ENCODE assay signal across 8 mouse cellular contexts in the genomic region with DNA sequence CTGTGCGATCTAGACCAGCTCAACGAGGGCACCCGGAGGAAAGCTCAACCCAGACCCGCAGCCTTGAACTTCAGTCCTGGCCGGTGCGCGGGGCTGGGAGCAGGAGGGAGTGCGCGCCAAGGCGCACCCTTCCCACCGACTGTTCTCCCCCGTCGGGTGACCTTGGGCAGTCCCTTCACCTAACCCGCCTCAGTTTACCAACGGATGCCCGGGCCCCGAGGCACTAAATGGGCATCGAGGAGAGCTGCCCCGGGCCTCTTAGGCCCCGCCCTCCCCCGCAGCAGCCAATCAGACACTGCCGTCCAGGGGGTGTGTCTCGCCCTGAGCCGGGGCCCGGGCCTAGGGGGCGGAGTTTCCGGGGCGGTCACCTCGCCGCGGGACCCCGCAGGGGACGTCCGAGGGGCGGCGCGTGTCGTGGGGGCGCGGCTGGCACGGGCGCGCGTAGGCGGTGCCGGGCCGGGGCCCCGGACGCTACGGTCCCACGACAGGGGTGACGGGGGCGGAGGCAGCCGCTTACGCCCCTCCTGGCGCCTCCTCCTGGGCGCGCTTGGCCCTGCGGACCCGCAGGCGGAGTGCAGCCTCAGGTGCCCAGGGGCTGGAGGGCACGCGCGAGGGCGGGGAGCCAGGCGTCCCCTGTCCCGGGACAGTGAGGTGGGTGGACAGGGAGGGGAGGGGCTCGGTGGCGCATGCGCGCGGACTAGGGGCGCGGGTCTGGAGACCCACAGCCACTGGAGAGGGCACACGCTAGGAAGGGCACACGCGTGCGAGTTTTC. TPM values are rescaled to one million over a fixed set of nuclear protein-coding genes. Genes with fewer than 3 reads are reported as not detected.
A peak's percentile ranks its signal among the peaks of the same experiment; 100 is the strongest.
DNase-seq lines count a peak whose midpoint lies in the region; ATAC-seq and TF ChIP-seq lines count a peak whose summit lies in the region.

No protein-coding gene starts in this region.

- WGBS in embryonic facial prominence, embryonic 10.5 days = 1% methylated on average over 78 of the region's 78 CpGs
- under 1% methylated on average over 69 of the region's 78 CpGs for WGBS in intestine, postnatal 0 days
- under 1% methylated on average over 78 of the region's 78 CpGs for WGBS in limb, embryonic 10.5 days
- WGBS in midbrain, embryonic 12.5 days = under 1% methylated on average over 71 of the region's 78 CpGs
- under 1% methylated on average over 73 of the region's 78 CpGs for WGBS in small intestine, adult 2 months

- peak overlapping the region; percentile 83 for H3K4me3 ChIP-seq in embryonic facial prominence, embryonic 10.5 days
- peak overlapping the region; percentile 70 for H3K4me3 ChIP-seq in intestine, postnatal 0 days (ENCODE audit: low read depth, low read length)
- peak overlapping the region; percentile 81 for H3K4me3 ChIP-seq in limb, embryonic 10.5 days
- H3K4me3 ChIP-seq in midbrain, embryonic 12.5 days = peak overlapping the region; percentile 58
- peak overlapping the region; percentile 95 for H3K4me3 ChIP-seq in small intestine, adult 2 months (ENCODE audit: low read depth, low read length)

- DNase-seq in adrenal gland, postnatal 10 days = peak; percentile 99
- peak; percentile 87 for DNase-seq in embryonic facial prominence, embryonic 10.5 days (ENCODE audit: low spot score)
- DNase-seq in limb, embryonic 10.5 days (ENCODE audit: low spot score) = peak; percentile 88

- peak; percentile 43; the same call in 1 of the 2 replicates for TF ChIP-seq POLR2A in small intestine, adult 2 months (IDR thresholded peaks at IDR 0.05; ENCODE audit: low read depth, low read length)

- H3K9ac ChIP-seq in intestine, postnatal 0 days (ENCODE audit: low read depth, low read length) = peak overlapping the region; percentile 72
- H3K9ac ChIP-seq in midbrain, embryonic 12.5 days (replicated peaks) = peak overlapping the region; percentile 46

- peak overlapping the region; percentile 81 for H3K4me2 ChIP-seq in intestine, postnatal 0 days (replicated peaks; ENCODE audit: low read depth)
- peak overlapping the region; percentile 91 for H3K4me2 ChIP-seq in midbrain, embryonic 12.5 days (replicated peaks)

- H3K36me3 ChIP-seq in embryonic facial prominence, embryonic 10.5 days (replicated peaks) = no peaks in the 10 kb centered on the region
- H3K36me3 ChIP-seq in intestine, postnatal 0 days (ENCODE audit: control insufficient read depth, insufficient read depth) = no peaks in the 10 kb centered on the region
- no peaks in the 10 kb centered on the region for H3K36me3 ChIP-seq in limb, embryonic 10.5 days
- H3K36me3 ChIP-seq in midbrain, embryonic 12.5 days = no peaks in the 10 kb centered on the region
- peaks cover 2% of the 10 kb centered on the region; the same call in 1 of the 2 replicates for H3K36me3 ChIP-seq in small intestine, adult 2 months (ENCODE audit: control insufficient read depth, insufficient read depth, low read length)

- H3K4me1 ChIP-seq in embryonic facial prominence, embryonic 10.5 days = peaks cover 17% of the 10 kb centered on the region
- H3K4me1 ChIP-seq in intestine, postnatal 0 days (replicated peaks; ENCODE audit: control insufficient read depth, insufficient read depth, low read length) = peaks cover 4% of the 10 kb centered on the region; the same call in 1 of the 2 replicates
- peaks cover 17% of the 10 kb centered on the region for H3K4me1 ChIP-seq in limb, embryonic 10.5 days
- peaks cover 16% of the 10 kb centered on the region for H3K4me1 ChIP-seq in midbrain, embryonic 12.5 days
- H3K4me1 ChIP-seq in small intestine, adult 2 months (ENCODE audit: control insufficient read depth, insufficient read depth, insufficient read length, low read length) = peaks cover 17% of the 10 kb centered on the region

- peak overlapping the region; percentile 49 for H3K27ac ChIP-seq in embryonic facial prominence, embryonic 10.5 days (replicated peaks)
- H3K27ac ChIP-seq in intestine, postnatal 0 days (ENCODE audit: low read depth, low read length) = peak overlapping the region; percentile 73
- H3K27ac ChIP-seq in limb, embryonic 10.5 days = peak overlapping the region; percentile 72
- no peak overlapping the region for H3K27ac ChIP-seq in midbrain, embryonic 12.5 days (replicated peaks)
- peak overlapping the region; percentile 92 for H3K27ac ChIP-seq in small intestine, adult 2 months (ENCODE audit: insufficient read depth, low read depth, low read length)

- H3K27me3 ChIP-seq in embryonic facial prominence, embryonic 10.5 days (replicated peaks; ENCODE audit: low read depth, poor library complexity, severe bottlenecking) = peaks cover 88% of the 10 kb centered on the region
- no peaks in the 10 kb centered on the region; the same call in 1 of the 2 replicates for H3K27me3 ChIP-seq in intestine, postnatal 0 days (replicated peaks; ENCODE audit: control insufficient read depth, insufficient read depth, low read length)
- H3K27me3 ChIP-seq in limb, embryonic 10.5 days (ENCODE audit: low read depth, poor library complexity, severe bottlenecking) = peaks cover 88% of the 10 kb centered on the region
- H3K27me3 ChIP-seq in midbrain, embryonic 12.5 days = peaks cover 77% of the 10 kb centered on the region
- H3K27me3 ChIP-seq in small intestine, adult 2 months (ENCODE audit: control insufficient read depth, insufficient read depth, low read length) = no peaks in the 10 kb centered on the region

- peak; percentile 64 for TF ChIP-seq CTCF in intestine, postnatal 0 days (IDR thresholded peaks at IDR 0.05; ENCODE audit: low read depth)
- no peak for TF ChIP-seq CTCF in small intestine, adult 2 months (IDR thresholded peaks at IDR 0.05; ENCODE audit: extremely low read depth, insufficient read length, insufficient replicate concordance, low read depth, low read length)

- peak; percentile 88 for ATAC-seq in granulocyte monocyte progenitor cell, adult 5-6 weeks (replicated peaks; ENCODE audit: poor library complexity, severe bottlenecking)
- ATAC-seq in intestine, postnatal 0 days = peak; percentile 91
- ATAC-seq in midbrain, embryonic 12.5 days (ENCODE audit: low FRiP score, low read depth) = peak; percentile 86
- ATAC-seq in monocyte, adult 5-6 weeks (replicated peaks; ENCODE audit: insufficient number of reproducible peaks, low FRiP score, low TSS enrichment, poor library complexity, severe bottlenecking) = no peak

- H3K9me3 ChIP-seq in embryonic facial prominence, embryonic 10.5 days = no peaks in the 10 kb centered on the region
- H3K9me3 ChIP-seq in intestine, postnatal 0 days (ENCODE audit: control insufficient read depth) = no peaks in the 10 kb centered on the region
- H3K9me3 ChIP-seq in limb, embryonic 10.5 days (replicated peaks) = no peaks in the 10 kb centered on the region
- H3K9me3 ChIP-seq in midbrain, embryonic 12.5 days = no peaks in the 10 kb centered on the region

RNA-seq across cellular contexts. Expression of a gene that starts 0.5 kb away (rescaled TPM):
- total RNA-seq in adrenal gland, postnatal 10 days (2021) = 100 to 1,000 TPM in 1 of 2 experiments, 10 to 100 TPM in 1; 95.3 to 120 TPM
- polyA plus RNA-seq in embryonic facial prominence, embryonic 10.5 days (2016; fragmentation: Nextera tagmentation; extraction: Ambion mirVana) = 0.29 and 0.75 TPM in 2 replicates
- total RNA-seq in granulocyte monocyte progenitor cell, adult 5-6 weeks (2014; fragmentation: Nextera tagmentation) = not detected in 2 replicates
- not detected in 2 replicates for total RNA-seq in granulocyte monocyte progenitor cell, adult 5-6 weeks (2017)
- 14.3 and 21.0 TPM in 2 replicates for polyA plus RNA-seq in intestine, postnatal 0 days (2015; fragmentation: Nextera tagmentation; extraction: Ambion mirVana)
- 0.16 and 0.45 TPM in 2 replicates for polyA plus RNA-seq in limb, embryonic 10.5 days (2016; fragmentation: Nextera tagmentation; extraction: Ambion mirVana)
- polyA plus RNA-seq in midbrain, embryonic 12.5 days (2016; fragmentation: Nextera tagmentation; extraction: Ambion mirVana) = 0.75 and 0.79 TPM in 2 replicates
- polyA plus RNA-seq in small intestine, adult 2 months (2012; rRNA removed) = 3.7 and 7.2 TPM in 2 replicates
- not detected in 3 replicates for total RNA-seq in monocyte, adult 5-6 weeks (2017)
